Mouse (Mus musculus) neural tube, embryonic 14.5 days (tissue): ENCODE measurements around the gene Gp9. TPM values are rescaled to one million over a fixed set of nuclear protein-coding genes. Genes with fewer than 3 reads are reported as not detected.

Source experiments
- ATAC-seq: fragments of 200-750 bp; cut with Nextera tagmentation; 2 replicates; pipeline ENCODE4 v1.8.0; 2017; ENCODE audit warnings: low read depth, mild to moderate bottlenecking, moderate TSS enrichment, moderate library complexity
- H3K27ac ChIP-seq: fragments of 300-500 bp; sonication (generic); 2 replicates; pipeline ENCODE4 v1.5.1; 2014; ENCODE audit warnings: low read depth, mild to moderate bottlenecking, control low read depth, low read length, moderate library complexity, mixed read lengths
- H3K27me3 ChIP-seq: fragments of 300-500 bp; sonication (generic); 2 replicates; pipeline ENCODE4 v1.6.1; 2014; ENCODE audit warnings: low read length; ENCODE audit not compliant: control insufficient read depth, insufficient read depth
- H3K36me3 ChIP-seq: fragments of 300-500 bp; sonication (generic); 2 replicates; pipeline ENCODE4 v1.6.1; 2014; ENCODE audit warnings: low read length, mixed read lengths; ENCODE audit not compliant: control insufficient read depth, insufficient read depth
- H3K4me1 ChIP-seq: fragments of 300-500 bp; sonication (generic); 2 replicates; pipeline ENCODE4 v1.6.1; 2014; ENCODE audit warnings: low read length; ENCODE audit not compliant: control insufficient read depth, insufficient read depth
- H3K4me2 ChIP-seq: fragments of 300-500 bp; sonication (generic); 2 replicates; pipeline ENCODE4 v1.6.1; 2014; ENCODE audit warnings: mild to moderate bottlenecking, low read depth, low read length, control low read depth
- H3K4me3 ChIP-seq: fragments of 300-500 bp; sonication (generic); 2 replicates; pipeline ENCODE4 v1.5.1; 2014; ENCODE audit warnings: low read depth, low read length, control low read depth, mixed read lengths
- H3K9ac ChIP-seq: fragments of 300-500 bp; sonication (generic); replicated peaks from 2 replicates; pipeline ENCODE4 v1.6.1; 2014; ENCODE audit warnings: low read depth, mild to moderate bottlenecking, control low read depth, low read length, mixed read lengths
- H3K9me3 ChIP-seq: fragments of 300-500 bp; sonication (generic); 2 replicates; pipeline ENCODE4 v1.6.1; 2016; ENCODE audit warnings: low read length; ENCODE audit not compliant: control insufficient read depth
- WGBS: fragments of 180-500 bp; shearing (Covaris S2); extraction: QIAGEN DNeasy Blood & Tissue Kit; methylation state at CpG from one replicate; pipeline ENCODE4 v1.1.7; 2014; 5-methylcytosine and 5-hydroxymethylcytosine counted together
- polyA plus RNA-seq: library from polyadenylated mRNA; unstranded; fragments of >200 nt; fragmentation: Nextera tagmentation; extraction: Ambion mirVana; gene quantifications from 2 replicates; pipeline ENCODE4 v1.2.1, GENCODE M21; 2014

Gp9 gene
- polyA plus RNA-seq, 1 experiment from 2014 or later, result 0.32 TPM

DNA sequence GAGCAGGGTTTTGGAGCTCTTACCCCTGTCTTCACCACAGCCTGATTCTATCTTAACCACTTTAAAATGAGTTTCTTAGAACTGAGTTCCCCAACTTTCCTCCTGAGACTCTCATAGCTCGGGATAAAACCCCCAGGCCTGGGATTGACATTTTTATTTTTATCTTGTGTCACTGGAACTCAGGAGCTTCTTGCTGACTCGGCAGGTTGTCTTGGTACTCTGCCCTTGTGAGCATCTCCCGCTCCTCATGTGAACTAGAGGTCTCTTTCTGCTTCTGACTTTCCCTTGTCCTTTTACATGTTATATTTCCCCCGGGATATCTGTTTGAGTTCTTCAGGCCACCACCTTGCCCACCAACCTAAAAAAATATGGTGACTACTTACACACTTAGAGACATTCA lies 40.9 kb upstream of the Gp9 start:
- Histone ChIP-seq H3K9ac (no peak overlapping the region), H3K27me3 (peaks cover 8% of the 10 kb centered on the region), H3K36me3 (no peaks in the 10 kb centered on the region), H3K4me2 (no peak overlapping the region), H3K4me1 (peaks cover 13% of the 10 kb centered on the region), H3K4me3 (no peak overlapping the region), H3K9me3 (no peaks in the 10 kb centered on the region), H3K27ac (no peak overlapping the region)
- ATAC-seq, result no peak
- WGBS, result 88% methylated on average over 4 of the region's 4 CpGs

- Histone ChIP-seq H3K4me2 (no peak overlapping the region), H3K9ac (no peak overlapping the region), H3K4me3 (no peak overlapping the region), H3K27ac (no peak overlapping the region), H3K27me3 (peaks cover 3% of the 10 kb centered on the region; the same call in 1 of the 2 replicates), H3K9me3 (no peaks in the 10 kb centered on the region), H3K36me3 (no peaks in the 10 kb centered on the region), H3K4me1 (peaks cover 2% of the 10 kb centered on the region; the same call in 1 of the 2 replicates)
- ATAC-seq, result no peak
- WGBS, result 25% methylated on average over 4 of the region's 4 CpGs
These were observed 39.8 kb upstream of the Gp9 start for GRCm38 (mm10) chr6:87737921-87738626.

DNA sequence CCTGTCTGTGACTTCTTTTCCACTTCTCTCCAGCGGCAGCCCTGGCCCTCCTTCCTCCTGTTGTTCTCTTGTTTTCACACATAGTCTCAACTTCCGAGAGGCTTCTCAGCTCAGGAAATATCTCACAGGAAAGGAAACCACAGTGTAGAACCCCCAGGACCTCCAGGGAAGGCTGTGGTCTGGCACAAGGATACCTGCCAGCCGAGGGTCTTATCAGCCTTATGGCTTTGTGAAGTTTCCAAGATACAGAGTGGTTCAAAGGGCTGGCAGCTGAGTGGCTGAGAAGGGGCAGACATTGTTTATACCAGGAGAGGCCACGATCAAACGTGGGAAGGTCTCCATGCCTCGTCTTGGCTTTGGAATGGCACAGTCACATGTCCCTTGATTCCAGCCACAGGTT lies 38.0 kb upstream of the Gp9 start:
- no peaks in the 10 kb centered on the region for H3K4me1 ChIP-seq
- no peaks in the 10 kb centered on the region for H3K9me3 ChIP-seq
- WGBS, result 61% methylated on average over 6 of the region's 6 CpGs
- no peak overlapping the region for H3K27ac ChIP-seq
- no peak overlapping the region for H3K4me2 ChIP-seq
- no peaks in the 10 kb centered on the region for H3K36me3 ChIP-seq
- H3K27me3 ChIP-seq, result no peaks in the 10 kb centered on the region
- ATAC-seq, result no peak
- no peak overlapping the region for H3K9ac ChIP-seq
- no peak overlapping the region for H3K4me3 ChIP-seq

DNA sequence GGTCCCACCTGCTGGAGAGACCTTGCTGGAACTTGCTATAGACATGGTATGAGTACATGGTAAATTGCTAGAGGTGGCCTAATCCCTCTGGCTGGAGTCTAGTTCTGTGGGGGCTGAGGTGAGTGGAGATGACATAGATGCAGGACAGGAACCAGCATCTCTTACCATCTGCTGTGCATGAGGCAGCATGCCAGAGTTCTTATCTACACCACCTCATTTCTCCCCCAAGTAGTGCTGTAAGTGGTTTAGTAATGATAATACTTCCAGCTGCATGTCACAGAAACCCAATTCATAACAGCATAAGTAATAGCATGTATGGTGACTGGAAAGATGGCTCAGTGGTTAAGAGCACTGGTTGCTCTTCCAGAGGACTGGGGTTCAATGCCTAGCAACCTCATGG lies 37.4 kb upstream of the Gp9 start:
- no peak overlapping the region for H3K27ac ChIP-seq
- H3K36me3 ChIP-seq, result no peaks in the 10 kb centered on the region
- H3K27me3 ChIP-seq, result no peaks in the 10 kb centered on the region
- H3K9me3 ChIP-seq, result no peaks in the 10 kb centered on the region
- no peak overlapping the region for H3K4me3 ChIP-seq
- no peak overlapping the region for H3K4me2 ChIP-seq
- ATAC-seq, result no peak
- no peak overlapping the region for H3K9ac ChIP-seq
- H3K4me1 ChIP-seq, result no peaks in the 10 kb centered on the region

DNA sequence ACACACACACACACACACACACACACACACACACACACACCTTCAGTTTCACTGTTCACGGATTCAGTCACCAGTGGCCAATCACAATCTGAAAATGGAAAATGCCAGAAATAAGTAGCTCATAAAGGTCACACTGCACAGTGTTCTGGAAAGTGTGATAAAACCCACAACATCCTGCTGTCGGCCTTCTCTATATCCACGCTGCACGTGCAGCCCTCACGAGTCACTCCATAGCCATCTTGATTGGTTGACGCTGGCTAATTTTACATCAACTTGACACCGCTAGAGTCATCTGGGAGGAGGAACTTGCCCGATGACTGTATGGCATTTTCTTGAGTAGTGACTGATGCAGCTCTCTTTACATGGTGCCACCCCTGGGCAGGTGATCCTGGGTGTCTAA lies 35.9 kb upstream of the Gp9 start:
- no peak overlapping the region for H3K4me2 ChIP-seq
- H3K36me3 ChIP-seq, result no peaks in the 10 kb centered on the region
- 91% methylated on average over 8 of the region's 8 CpGs for WGBS
- H3K27me3 ChIP-seq, result no peaks in the 10 kb centered on the region
- H3K9me3 ChIP-seq, result no peaks in the 10 kb centered on the region
- no peak overlapping the region for H3K27ac ChIP-seq
- no peak for ATAC-seq
- H3K4me3 ChIP-seq, result no peak overlapping the region
- no peak overlapping the region for H3K9ac ChIP-seq
- H3K4me1 ChIP-seq, result no peaks in the 10 kb centered on the region

DNA sequence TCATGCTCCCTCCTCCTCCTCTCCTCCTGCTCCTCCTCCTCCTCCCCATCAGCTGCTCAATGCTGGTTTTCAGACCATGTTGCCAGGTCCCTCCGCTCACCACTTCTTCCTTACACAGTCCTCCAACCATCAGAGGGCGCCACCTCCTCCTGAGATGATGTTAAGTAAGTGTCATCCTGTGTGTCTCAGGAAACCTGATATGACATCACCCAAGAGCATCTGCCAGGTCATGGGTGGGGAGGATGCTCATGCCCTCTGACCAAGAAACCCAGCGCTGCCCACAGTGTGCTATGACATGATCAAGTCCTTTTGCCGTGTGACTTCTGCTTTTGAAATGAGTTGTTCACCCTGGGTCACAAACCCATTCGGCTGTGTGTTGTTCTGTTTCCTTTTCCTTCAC lies 35.1 kb upstream of the Gp9 start:
- H3K27ac ChIP-seq, result no peak overlapping the region
- 86% methylated on average over 5 of the region's 5 CpGs for WGBS

GRCm38 (mm10) chr6:87743281-87743680 lies 34.6 kb upstream of the Gp9 start:
- ATAC-seq, result no peak
- no peak overlapping the region for H3K27ac ChIP-seq
- no peak overlapping the region for H3K9ac ChIP-seq
- no peaks in the 10 kb centered on the region for H3K4me1 ChIP-seq
- H3K4me2 ChIP-seq, result no peak overlapping the region
- H3K27me3 ChIP-seq, result no peaks in the 10 kb centered on the region
- no peak overlapping the region for H3K4me3 ChIP-seq
- no peaks in the 10 kb centered on the region for H3K9me3 ChIP-seq
- WGBS, result 79% methylated on average over 5 of the region's 5 CpGs
- no peaks in the 10 kb centered on the region for H3K36me3 ChIP-seq

More for the DNA sequence above, 35.1 kb upstream of the Gp9 start:
- no peak overlapping the region for H3K9ac ChIP-seq
- ATAC-seq, result no peak
- no peaks in the 10 kb centered on the region for H3K36me3 ChIP-seq
- no peaks in the 10 kb centered on the region for H3K4me1 ChIP-seq
- no peaks in the 10 kb centered on the region for H3K9me3 ChIP-seq
- no peak overlapping the region for H3K4me3 ChIP-seq
- H3K4me2 ChIP-seq, result no peak overlapping the region
- H3K27me3 ChIP-seq, result no peaks in the 10 kb centered on the region

DNA sequence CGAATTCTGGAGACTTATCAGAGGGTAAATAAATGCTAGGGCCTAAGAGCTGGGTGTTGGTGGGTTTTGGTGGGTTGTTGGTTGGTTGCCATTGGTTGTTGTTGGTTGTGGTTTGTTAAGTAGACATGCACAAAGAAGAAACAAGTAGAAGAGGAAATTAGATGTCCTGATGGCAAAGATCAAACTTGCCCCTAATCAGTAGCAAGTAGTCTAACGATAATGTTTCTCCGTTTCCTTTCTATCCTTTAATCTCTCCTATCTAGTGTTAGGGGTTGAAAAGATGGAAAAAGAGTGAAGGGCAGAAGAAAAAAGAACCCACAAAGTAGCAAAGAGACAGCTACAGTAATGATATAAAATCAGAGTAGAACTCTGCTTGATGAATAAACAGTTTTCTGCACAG lies 33.2 kb upstream of the Gp9 start:
- Histone ChIP-seq H3K27me3 (no peaks in the 10 kb centered on the region), H3K4me3 (no peak overlapping the region), H3K9ac (no peak overlapping the region), H3K27ac (no peak overlapping the region), H3K9me3 (no peaks in the 10 kb centered on the region), H3K36me3 (no peaks in the 10 kb centered on the region), H3K4me2 (no peak overlapping the region), H3K4me1 (no peaks in the 10 kb centered on the region)
- ATAC-seq, result no peak
- 92% methylated on average over 3 of the region's 3 CpGs for WGBS

DNA sequence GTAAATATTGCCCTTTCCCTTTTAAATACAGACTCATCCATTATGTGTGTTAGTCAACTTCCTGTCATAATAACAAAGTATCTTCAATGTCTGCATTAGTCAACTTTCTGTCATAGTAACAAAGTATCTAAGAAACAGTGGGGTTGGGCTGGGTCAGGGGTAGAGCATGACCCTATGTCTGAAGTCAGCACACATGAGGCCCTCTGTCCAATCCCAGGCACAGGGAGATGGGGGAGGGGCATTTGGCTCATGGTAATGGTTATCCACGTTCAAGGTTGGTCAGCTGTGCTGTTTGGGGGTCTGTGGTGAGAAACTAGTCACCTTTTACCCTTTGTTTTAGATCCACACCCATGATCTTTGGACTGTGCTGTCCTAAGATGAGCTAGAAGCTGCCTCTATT lies 32.6 kb upstream of the Gp9 start:
- H3K27ac ChIP-seq, result no peak overlapping the region
- no peak overlapping the region for H3K9ac ChIP-seq
- H3K9me3 ChIP-seq, result no peaks in the 10 kb centered on the region
- ATAC-seq, result no peak
- H3K4me2 ChIP-seq, result no peak overlapping the region
- H3K4me3 ChIP-seq, result no peak overlapping the region
- no peaks in the 10 kb centered on the region for H3K36me3 ChIP-seq
- no peaks in the 10 kb centered on the region for H3K27me3 ChIP-seq
- no peaks in the 10 kb centered on the region for H3K4me1 ChIP-seq
- 29% methylated on average over 1 of the region's 1 CpGs for WGBS
